Mouse (Mus musculus) cerebellum, adult 9-11 months (tissue): Measurements from ENCODE around the gene Pkhd1.

Experiments used
- DNase-seq: peaks from one replicate; pipeline ENCODE4 v3.0.0; 2022

Pkhd1 gene

DNA sequence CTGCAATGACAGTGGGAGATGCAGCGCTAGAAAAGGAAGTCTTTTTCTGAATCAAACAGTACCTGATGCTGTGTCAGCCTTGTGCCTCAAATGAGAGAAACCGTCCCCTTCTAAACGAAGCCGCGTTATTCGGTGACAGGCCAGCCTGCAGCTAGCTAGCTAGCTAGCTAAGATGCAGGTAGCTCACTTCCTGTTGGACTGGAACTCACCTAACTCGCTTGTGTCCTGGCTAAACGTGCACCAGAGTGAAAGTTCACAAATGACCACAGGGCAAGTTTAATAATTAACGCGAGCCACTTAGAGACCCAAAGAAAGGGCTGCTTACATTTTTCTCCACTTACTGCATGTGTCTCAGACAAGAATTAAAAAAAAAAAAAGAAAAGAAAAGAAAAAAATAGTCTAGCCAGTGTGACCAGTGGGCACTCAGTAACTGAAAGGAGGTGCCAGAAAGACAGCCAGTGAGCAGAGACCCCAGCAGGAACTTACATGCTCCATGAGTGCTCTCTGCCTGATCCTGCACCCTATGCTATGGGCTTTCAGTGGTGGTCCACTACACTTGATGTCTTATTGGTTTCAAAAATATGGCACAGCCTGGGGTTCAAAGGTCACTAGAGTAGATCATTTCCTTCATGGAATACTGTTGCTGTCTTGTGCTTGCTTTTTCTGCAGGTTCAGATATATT lies at the start of gene Pkhd1:
TSS of gene Pkhd1 (minus strand) at position 216 of the 682 bp plus-strand sequence.
- DNase-seq, result no peak

DNA sequence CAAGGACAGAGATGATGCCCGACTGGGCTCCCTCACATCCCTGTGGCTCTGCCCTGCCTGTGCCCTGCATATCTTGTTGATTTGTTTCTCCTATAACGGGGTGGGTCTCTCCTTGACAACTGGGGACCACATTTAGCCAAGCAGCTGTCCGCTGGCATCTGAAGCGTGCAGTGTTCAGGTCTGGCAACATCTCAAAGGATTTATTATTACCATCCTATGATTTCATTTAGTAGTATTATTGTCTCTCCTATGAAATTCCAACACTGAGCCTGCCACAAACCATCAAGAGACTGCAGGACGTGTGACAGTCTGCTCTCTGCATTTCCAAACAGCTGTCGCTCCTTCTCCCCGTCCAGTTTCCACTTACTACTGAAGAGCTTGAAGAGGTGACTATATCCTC lies 49.7 kb upstream of the Pkhd1 start:
- no peak for DNase-seq

DNA sequence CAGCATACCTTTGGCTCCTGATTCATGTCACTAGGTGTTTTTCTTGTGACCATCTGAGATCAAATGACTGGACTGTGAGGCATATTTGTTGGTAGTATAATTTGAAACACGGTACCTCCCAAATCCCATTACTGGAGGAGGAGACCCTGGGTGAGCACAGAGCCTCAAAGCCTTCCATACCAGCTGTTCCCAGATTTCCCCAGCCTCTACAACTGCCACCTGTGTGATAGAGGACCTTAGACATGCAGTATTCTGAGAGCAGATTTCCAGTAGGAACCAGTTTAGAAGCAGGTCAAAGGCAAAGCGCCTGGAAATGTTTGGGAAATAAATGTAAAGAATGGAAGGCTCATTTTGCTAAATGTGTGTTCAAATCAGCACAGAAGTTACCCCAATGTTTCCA lies 48.4 kb upstream of the Pkhd1 start:
- DNase-seq, result no peak

DNA sequence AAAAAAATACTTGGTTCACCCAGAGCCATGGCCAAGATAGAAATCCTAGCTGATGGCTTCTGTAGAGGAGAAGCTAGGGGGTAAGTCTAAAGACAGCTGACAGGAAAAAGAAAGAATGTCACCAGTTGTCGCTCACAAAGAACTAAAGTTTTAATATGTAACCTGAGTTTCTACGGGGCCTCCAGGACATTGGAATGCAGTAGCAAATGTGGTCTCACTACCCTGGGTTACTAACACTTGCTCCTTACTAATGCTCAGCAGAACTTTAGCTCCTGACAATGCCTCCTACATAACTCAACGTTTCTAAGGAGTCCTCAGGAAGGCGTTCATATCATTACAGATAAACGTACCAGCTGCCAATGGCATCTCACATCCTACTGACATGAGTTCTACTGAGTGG lies 37.2 kb upstream of the Pkhd1 start:
- no peak for DNase-seq

DNA sequence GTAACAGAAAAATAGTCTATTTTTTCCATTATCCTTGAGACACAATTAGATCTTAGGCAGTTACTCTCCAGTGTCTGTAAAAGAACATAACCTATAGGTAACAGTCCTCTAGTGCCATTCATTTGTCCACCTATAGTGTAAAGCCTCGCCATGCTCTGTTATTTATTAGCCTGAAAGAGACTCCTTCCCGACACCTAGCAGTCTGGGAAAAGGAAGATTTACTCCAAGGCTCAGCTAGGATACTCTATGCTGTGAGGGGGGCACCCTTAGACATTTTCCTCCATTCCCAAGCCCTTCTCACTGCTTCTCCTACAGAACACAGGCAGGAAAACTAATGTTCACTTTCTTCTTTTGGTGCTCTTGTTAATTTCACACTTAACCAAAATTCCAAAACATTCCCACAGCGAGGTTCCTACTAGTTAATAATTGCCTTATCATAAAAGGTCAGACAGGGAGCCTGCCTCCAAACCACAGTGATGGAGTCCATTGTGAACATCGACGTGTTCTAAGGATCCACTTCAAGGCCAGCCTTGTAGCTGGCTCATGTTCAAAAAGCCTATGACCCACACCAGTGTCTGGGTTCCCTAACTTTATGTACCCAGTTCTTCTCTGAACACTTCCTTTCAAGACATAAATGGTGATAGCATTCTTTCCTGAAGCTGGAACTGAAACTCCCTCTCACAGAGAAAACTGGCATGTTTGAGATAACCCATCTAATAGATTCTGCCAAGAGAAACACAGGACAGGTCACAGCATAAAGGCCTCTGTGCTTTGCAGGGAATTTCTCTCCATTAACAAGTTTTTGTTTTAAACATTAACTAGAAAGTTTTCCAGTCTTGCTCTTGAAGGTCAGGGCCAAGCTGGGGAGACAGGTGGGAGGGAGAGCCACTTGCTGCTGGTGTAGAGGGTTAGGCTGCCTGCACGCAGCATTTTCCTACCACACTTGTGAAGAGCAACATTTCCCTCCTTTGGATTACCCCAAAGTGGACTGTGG lies 35.9 kb upstream of the Pkhd1 start:
- DNase-seq, result no peak

DNA sequence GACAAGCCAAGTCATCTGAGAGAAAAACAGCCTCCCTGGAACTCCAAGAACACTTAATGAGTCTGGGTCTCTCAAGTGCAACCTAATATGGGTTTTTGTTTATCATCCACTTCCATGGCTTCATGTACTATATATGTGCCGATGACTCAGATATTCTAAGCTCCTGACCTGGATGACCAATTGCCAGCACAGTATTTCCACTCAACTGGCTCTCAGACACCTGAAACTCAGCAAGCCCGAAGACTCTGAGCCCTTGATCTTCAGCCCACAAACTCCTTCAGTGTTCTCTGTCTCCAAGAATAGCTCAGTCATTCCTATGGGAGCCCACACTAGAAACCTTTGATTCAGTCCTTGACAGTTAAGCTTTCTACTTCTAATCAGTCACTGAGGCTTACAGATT lies 17.0 kb upstream of the Pkhd1 start:
- no peak for DNase-seq

DNA sequence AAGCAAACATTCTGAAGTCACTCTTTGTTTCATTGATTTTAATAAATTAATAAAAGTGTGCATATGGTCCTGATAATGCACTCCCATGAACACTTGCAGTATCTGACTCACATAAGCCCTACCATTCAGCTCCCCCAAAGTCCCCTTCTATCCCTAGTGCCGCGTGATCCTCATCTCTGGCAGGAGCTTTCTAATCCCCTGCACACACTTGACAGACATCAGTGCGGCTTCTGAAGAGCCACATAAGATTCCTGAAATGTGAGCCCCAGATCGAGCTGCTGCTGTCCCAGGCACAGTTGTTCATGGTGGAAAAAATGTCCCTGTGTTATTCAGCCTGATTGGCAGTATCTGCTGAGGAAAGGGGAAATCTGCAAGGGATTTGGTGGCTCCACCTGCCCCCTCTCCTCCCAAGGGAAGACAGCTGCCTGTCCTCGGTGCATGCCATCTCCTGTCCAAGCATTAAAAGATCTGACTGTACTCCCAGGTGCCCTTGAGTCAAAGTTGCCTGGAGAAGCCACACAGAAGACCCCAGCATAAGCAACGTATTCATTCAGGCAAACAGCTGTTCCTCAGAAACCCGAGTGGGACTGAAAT lies 15.5 kb upstream of the Pkhd1 start:
- no peak for DNase-seq

DNA sequence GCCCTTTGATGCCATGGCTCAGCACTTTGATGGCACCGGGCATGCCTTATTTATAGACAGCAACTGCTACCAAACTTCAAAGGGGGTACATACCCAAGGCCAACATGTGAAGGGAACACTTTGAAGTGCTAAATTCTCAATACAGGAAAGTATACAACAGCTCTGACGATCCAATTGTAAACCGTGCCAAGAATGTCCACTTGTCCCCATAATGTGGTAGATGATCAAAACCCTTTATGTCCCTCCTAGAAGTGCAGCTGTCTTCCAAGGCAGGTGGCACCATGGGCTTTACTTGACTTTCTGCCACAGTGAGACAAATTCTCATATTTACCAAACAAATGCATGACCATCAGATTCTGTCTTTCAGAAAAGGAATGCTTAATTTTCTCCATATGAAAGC lies 6.7 kb upstream of the Pkhd1 start:
- DNase-seq, result no peak

DNA sequence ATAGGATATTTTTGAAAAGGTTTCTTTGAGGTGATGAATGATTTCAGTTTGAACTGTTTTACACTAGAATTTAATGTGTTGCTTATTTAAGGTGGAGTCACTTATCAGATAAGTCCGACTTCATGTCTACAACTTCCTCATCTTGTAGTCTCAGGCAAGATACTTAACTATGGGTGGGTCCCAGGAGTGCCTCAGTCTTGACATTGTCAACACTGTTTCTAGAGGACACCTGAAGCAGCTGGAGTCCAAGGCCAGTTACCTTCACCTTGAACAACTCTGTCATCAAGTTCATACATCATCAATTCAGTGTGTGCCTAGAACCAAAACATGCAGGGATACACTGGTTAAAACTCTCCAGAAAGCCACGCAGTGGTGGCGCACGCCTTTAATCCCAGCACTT lies 5.5 kb upstream of the Pkhd1 start:
- no peak for DNase-seq

DNA sequence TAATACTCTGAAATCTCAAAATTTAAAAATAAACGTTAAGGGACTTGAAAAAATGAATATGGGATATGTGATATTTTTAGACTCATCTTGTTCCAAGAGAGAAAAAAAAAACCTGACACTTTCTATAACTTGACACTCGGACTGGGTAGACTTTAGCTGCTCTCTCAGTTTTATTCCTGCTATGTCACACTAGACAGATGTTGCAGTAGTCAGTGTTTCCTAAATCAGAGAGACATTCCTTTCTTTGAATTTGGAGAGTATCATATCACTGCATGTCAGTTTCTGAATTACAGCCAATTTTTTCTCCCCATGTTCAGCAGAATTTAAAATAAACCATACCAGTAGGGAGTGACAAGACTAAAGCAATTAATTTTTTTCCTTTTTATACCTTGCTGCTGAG lies 2.7 kb upstream of the Pkhd1 start:
- no peak for DNase-seq

DNA sequence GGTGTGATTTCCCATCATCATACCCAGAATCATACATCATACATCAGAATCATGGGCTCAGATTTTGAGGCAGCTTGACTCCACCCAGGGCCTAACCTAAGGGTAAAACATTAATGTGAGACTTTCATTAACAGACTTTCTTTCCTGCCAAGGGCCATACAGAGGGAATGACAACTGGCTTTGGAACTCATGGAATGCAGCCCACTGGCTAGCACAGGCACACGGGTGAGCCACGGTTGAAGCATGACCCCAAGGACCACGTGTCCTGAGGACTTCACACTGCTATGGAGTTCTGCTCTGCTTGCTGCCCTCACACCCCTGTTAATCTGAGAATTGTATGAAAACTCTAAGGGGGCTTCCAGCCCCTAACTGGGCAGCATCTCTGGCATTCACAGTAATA lies 1.5 kb upstream of the Pkhd1 start:
- DNase-seq, result no peak

DNA sequence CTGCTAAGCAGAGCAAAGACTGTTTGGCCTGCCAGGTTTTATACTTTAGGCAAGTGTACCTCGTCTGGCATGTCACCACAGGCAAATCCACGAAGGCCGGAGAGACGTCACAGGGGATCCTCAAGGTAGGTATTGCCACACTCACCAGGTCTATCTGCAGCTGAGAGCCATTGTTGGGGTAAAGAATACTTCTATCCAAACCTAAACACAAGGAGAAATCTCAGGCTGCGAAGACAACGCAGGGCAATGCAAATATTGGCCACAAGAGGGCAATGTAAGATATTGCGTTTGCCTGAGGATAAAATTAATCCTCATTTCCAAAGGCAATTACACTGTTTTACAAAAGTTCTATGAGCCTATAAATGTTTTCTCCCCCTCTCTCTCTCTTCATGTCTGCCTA lies 5.2 kb downstream of the Pkhd1 start:
- peak; percentile 4 for DNase-seq

DNA sequence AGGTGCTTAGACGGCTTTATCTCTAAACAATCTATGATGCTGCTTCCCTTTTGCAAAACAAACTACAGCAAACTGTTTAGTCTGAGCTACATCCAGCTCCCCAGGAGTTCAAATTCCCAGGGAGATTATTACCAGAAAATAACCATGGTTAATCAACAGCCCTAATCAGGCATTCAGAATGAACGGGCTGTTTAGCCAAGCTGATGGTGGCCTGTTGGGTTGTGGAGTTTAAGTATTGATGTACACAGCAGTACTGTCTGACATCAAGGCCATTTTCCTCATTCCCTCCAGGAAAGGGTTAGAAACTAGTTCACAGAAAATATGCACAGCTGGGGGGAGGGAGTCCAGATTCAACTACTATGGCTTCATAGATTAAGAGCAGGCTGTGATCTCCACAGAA lies 12.4 kb downstream of the Pkhd1 start:
- DNase-seq, result no peak

DNA sequence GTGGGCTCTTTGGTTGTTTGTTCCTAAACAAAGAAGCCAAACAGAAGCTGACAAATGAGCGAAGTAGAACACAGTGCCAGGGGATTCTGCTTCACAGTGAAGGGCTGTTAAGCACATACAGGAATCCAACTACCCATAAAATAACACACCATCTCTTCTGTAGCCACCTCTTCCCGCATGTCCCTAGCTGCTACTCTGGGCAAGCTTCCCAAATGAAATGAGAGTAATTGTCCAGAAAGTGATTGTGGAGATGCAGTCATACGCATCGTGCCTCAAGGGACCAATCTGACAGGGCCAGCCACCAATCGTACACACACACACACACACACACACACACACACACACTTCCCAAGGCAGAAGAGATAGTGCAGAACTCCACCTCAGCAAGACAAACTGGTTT lies 27.4 kb downstream of the Pkhd1 start:
- no peak for DNase-seq

DNA sequence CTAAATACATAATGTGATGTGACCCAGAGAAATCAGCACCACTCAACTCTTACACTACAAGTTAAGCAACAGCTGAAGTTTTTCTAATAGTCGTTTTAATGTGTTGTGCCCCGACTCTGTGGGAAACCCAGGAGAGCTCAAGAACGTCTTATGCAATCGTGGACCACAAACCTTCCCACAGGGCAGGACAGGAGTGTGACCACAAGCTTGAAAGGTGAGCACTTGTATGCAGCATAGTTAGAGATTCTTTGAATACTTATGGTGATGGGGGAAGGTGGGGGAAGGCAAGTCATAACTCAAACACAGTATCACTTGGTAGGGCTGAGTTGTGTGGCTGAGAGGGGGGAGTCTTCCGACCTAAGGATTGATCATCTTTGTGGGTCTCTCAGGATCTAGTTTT lies 46.4 kb downstream of the Pkhd1 start:
- DNase-seq, result no peak

DNA sequence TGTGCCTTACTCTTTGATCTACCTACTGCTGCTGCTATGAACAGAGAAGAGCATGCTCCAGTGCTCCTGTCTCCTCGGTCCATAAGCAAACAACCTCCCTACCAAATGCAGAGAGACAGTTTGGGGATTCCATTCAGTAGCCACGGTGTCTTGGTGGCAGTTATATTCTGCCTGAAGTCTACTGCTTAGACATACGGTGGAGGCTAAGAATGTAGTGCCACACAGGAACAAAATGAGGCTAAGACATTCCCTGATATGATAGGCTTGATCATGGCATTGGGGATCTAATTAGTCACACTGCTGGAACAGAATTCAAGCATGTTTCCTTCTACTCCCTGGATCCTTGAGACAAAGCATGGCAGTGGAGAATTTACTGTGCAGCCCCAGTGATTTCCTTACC lies 48.4 kb downstream of the Pkhd1 start:
- no peak for DNase-seq

DNA sequence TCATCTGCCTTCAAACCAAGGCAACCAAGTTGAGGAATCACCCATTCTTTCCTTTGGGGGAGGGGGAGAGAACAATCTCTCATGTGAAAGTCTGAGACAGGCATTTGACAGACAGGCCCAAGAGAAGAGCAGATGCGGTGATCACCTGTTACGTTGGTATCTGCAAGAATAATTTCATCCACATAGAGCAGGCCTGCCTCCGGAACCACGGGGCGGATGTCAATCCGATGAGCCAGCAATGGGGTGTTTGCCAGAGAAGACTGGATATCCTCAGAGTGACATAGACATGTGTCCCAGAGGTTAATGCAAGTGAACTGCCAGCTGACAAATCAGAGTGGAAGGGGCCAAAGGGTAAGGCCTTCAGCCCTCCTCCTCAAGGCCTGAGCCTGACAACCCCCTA lies 59.4 kb downstream of the Pkhd1 start:
- no peak for DNase-seq

DNA sequence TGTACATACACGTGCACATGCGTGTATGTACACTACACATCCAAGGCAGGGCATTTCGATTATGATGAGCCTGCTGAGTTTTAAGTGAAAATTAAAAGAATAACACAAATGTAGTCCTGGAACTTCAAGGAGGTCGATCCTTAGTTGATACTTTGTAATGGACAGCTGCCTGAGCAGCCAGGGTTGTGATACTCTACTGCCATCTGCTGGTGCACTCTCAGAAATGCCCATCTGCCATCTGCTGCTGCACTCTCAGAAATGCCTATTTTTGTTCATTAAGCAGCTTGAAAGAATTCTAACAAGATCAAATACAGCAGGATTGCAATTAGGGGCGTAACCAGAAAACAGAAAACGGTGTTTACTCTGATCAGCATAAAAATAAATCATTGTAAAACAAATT lies 63.5 kb downstream of the Pkhd1 start:
- DNase-seq, result peak; percentile 14

DNA sequence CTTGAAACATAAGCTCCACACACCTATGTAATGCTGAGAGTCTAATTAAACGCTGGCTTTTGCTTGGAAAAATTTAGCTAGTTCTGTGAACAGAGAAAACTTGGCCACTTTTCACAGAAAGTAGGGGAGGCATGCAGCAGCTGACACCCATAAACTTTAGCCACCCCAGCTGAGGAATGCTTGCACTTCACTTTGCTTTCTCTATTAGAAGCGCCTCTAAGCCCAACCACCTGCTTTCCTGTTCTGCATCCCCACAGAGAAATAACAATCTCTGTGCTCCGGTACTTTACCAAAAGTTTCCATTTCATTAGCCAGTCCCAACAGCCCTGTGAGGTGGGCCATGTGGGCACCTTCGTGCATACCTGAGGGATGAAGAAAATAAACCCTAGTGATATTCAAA lies 66.5 kb downstream of the Pkhd1 start:
- DNase-seq, result no peak

DNA sequence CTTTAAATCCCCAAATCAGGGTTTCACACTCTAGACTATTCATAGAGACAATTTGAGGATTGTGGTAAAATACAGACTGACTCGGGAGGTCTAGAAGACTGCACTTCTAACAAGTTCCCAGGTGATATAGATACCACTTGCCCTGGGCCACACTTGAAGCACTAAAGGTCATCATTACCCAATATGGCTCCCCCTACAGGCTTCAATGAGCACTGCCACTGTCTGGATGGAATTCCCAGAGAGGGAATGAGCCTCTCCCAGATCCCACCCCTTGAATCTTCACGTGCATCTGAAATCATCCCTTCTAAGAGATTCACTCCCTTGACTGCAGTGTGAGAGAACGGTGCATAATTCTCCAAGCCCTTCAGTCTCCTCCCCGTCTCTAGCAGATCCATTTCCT lies 73.3 kb downstream of the Pkhd1 start:
- no peak for DNase-seq

DNA sequence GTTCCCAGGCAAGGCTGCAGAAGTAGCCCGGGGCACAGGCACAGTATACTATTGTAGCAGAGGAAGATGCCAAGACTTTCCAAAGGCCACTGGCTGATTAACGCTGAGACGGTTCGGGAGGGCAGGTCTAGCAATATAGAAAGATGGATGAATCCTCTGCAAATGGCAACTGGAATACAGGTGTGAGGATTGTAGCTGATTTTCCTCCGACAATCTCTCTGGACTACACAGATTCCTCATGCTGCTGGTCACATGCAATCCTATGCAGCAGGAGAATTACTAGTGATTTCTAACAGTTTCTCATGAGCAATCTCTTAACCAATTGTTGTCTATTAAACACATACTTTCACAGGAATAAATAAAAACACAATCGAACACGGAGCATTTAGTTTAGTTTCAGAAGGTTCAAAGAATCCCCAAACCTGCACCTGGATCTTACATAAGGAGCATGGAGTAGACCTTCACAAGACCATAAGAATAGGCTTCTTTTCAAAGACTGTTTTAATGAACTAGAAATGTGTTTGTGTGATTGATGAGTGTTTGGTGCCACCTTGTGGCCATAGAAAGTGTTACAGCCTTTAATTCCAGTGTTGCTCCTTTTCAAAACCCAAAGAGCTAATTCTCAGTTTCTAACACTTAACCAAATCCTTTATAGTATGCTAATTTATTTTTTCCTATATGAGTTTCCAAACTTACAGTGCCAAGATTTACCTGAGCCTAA lies 104.3 kb downstream of the Pkhd1 start:
- peak; percentile 10 for DNase-seq

DNA sequence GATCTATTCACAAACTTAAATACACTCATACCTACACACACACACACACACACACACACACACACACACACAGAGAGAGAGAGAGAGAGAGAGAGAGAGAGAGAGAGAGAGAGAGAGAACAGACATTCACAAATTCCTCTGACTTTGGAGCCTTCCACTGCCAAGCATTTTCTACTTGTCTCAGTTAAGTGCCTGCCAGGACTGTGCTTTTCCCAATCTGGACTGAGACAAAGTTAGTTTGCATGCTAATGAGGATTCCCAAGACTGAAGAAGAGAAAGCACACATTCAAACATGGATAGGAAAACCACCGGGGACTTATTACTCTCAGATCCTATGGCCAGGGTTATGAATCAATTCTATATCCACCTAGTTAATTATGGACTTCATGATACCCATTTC lies 118.9 kb downstream of the Pkhd1 start:
- no peak for DNase-seq

DNA sequence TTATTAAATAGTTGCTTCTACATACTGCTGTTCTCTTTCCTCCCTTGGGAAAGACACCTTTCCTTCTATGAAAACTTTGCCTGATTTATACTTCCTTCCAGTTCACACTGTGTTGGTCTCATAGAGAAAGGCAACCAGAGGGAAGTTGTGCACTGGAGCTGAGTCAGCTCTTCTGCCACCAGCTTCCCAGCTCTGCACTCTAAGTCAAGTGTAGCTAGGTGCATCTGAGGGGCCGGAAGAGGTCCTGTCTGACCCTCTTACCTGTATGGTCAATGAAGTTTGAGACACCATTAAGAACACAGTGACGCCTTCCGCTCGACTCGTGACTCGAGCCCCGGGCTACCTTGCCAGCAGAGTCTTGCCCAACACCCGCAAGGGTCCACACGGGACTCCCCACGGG lies 131.8 kb downstream of the Pkhd1 start:
- no peak for DNase-seq
